Mouse (Mus musculus) CD4-positive, CD25-positive, alpha-beta regulatory T cell, adult 4 months (primary cell): ENCODE measurements around the gene Nemp1. TPM values are rescaled to one million over a fixed set of nuclear protein-coding genes. Genes with fewer than 3 reads are reported as not detected.

Experiments used
- ATAC-seq: one replicate; pipeline ENCODE4 v1.8.0; 2017
- polyA plus RNA-seq, 2 experiments: library from polyadenylated mRNA; unstranded; fragments of 100-300 nt; shearing (Covaris generic); gene quantifications; one replicate each; pipeline ENCODE4 v1.2.1; 2017

Nemp1 gene
- polyA plus RNA-seq, 2 experiments from 2014 or later, result 2.5 to 4.0 TPM

DNA sequence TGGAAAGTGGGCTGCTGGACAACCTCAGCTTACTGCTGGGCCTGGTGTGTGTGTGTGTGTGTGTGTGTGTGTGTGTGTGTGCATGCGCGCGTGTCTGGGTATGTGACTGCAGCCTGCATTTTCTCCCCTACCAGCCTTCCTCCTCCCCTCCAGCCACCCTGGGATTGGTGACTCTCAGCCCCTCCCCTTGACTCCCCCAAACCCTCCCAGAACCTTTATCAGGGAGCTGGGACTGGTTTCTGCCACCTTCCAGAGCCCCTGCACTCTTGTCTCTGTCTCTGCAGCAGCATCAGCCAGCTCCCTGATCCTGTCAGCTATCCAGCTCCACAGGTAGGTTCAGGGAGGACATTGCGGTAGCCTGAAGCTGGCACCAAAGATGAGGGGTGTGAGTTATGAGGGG is 58.4 kb downstream of the Nemp1 start:
- ATAC-seq, result no peak

DNA sequence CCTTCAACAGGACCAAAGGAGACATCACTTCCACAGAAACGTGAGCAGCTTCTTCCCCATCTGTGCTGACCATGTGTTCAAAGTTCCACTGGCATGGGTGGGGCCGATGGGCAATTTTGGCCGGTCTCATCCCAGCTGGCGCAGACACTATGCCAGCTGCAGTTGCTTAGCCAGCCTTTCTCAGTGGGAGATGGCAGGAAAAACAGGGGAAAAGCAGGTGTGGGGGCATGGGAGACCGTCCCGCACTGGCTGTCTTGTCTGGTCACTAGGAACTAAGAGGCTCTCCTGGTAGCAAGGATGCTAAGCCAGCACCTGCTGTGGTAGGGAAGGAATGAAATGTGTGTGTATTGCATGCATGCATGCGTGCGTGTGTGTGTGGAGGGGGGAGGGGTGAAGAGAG is 61.7 kb downstream of the Nemp1 start:
- no peak for ATAC-seq

GRCm38 (mm10) chr10:127730285-127730932 is 63.7 kb downstream of the Nemp1 start:
- ATAC-seq, result no peak

- no peak for ATAC-seq
These were observed 64.2 kb downstream of the Nemp1 start for GRCm38 (mm10) chr10:127730933-127731310.

DNA sequence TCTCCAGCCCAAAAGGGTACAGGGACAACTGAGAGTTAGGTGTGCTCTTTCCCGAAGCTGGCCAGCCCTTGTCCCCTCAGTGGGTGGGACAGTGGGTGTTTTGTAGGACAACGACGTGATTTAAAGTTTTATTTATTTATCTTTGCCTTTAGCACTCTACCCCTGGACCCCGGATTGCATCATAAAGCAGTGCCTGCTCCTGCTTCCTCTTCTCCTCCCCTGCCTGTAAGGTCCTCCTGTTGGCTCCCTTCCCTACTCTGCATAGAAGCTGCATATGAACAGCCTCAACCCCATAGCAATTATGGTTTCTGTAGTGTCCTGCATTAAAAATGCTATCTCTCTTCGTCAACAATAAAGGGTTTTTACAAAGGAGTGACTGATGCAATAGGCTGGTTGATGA is 64.7 kb downstream of the Nemp1 start:
- no peak for ATAC-seq

GRCm38 (mm10) chr10:127734434-127734833 is 67.7 kb downstream of the Nemp1 start:
- ATAC-seq, result no peak

- ATAC-seq, result no peak
These were observed 69.6 kb downstream of the Nemp1 start for GRCm38 (mm10) chr10:127736266-127736665.

DNA sequence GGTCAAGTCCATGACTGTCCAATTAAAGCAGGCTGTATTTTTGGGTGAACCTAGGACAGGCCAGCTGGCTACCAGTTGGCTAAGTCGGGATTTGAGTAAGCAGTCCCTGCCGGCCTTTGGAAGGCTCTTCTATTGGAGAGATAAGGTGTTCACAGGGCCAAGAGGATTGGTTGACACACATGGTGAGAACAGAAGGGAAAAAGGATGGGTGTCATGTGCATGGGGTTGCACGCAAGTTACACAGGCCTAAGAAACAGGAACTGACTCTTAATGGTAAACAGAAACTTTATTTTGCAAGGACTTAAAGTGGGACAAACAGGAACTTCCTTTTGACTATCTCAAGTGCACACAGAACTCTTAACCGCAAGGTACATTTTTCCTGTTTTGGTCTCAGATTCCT is 70.2 kb downstream of the Nemp1 start:
- ATAC-seq, result no peak

DNA sequence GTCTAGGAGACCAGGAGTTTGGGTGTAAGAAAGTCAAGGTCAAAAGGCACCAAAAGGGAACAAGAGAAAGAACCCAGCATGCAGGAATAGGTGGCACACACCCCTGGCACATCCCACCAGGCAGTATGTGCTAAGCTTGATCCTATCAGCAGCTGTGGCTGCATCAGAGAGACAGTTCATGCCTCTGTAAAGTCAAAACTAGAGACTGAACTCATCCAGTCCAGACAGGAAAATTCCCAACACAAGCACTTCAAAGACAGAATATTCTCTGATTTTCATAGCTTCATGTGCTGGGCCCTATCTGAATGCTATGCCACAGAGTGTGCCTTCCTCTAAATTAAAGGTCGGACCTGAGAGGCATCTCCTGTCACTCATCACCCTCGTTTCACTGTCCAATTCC is 70.9 kb downstream of the Nemp1 start:
- no peak for ATAC-seq

DNA sequence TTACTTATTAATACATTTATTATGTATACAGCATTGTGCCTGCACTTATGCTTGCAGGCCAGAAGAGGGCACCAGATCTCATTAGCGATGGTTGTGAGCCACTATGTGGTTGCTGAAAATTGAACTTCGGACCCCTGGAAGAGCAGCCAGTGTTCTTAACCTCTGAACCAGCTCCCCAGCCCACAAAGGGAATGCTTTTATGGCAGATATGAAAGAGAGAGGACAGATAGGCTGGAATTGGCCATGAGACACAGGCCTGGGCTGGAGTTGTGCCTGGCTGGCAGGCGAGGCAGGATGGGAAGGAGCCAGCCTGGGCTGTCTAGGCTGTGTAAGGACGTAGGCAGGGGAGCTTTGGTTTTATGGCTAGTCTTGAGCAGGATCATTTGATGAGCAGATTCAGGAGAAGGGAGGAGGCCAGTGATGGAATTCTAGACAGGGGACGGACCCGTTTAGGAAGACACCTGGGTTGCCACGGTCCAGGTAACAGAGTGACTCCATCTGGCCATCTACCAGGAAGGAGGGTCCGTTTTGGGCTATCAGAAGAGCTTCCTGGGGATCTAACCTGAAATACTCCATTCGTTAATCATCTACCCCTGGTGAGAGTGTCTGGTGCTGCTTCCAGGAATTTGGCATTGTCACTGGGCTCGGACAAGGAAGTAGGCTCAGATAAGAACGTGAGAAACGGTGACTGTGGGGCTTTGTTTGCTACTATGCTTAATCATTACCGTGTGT is 71.6 kb downstream of the Nemp1 start:
- ATAC-seq, result no peak

- peak; percentile 79 for ATAC-seq
These were observed 72.5 kb downstream of the Nemp1 start, which contains the start of gene Zbtb39 for GRCm38 (mm10) chr10:127739083-127739660. TSS of gene Zbtb39 (plus strand) at chr10:127739538.

GRCm38 (mm10) chr10:127739661-127740161 is 73.0 kb downstream of the Nemp1 start:
- ATAC-seq, result peak; percentile 62

GRCm38 (mm10) chr10:127744661-127745060 is 78.0 kb downstream of the Nemp1 start:
- peak; percentile 54 for ATAC-seq

- ATAC-seq, result no peak
These were observed 79.2 kb downstream of the Nemp1 start for GRCm38 (mm10) chr10:127745886-127746285.

- ATAC-seq, result no peak
These were observed 80.6 kb downstream of the Nemp1 start for GRCm38 (mm10) chr10:127747254-127747653.

- ATAC-seq, result no peak
These were observed 82.3 kb downstream of the Nemp1 start for GRCm38 (mm10) chr10:127748847-127749612.

GRCm38 (mm10) chr10:127750136-127750777 is 83.6 kb downstream of the Nemp1 start:
- ATAC-seq, result no peak

Other genes starting within 250 kb of the Nemp1 start
- gene Stac3, start 165.2 kb upstream of the Nemp1 start, polyA plus RNA-seq, result 1 to 10 TPM; 1.0 to 1.2 TPM
- not detected for gene Ndufa4l2, start 151.9 kb upstream of the Nemp1 start, polyA plus RNA-seq
- 10 to 100 TPM; 55.4 to 78.3 TPM for gene Shmt2, start 144.5 kb upstream of the Nemp1 start, polyA plus RNA-seq
- gene Nxph4, start 132.3 kb upstream of the Nemp1 start, polyA plus RNA-seq, result not detected
- under 1 TPM; 0.30 to 0.96 TPM for gene Lrp1, start 45.8 kb upstream of the Nemp1 start, polyA plus RNA-seq
- gene Stat6, start 23.9 kb upstream of the Nemp1 start, polyA plus RNA-seq, result 100 to 1,000 TPM; 173 to 320 TPM
- gene Nab2, start 1.7 kb downstream of the Nemp1 start, polyA plus RNA-seq, result 10 to 100 TPM in 1 of 2 experiments, 1 to 10 TPM in 1; 8.9 to 10.8 TPM
- gene Myo1a, start 38.3 kb downstream of the Nemp1 start, polyA plus RNA-seq, result not detected
- gene Tac2, start 57.6 kb downstream of the Nemp1 start, polyA plus RNA-seq, result not detected
- under 1 TPM; 0.57 to 0.81 TPM for gene Zbtb39, start 72.6 kb downstream of the Nemp1 start, polyA plus RNA-seq
- gene Gpr182, start 84.8 kb downstream of the Nemp1 start, polyA plus RNA-seq, result under 1 TPM in 1 of 2 experiments, not detected in 1; 0.29 TPM
- under 1 TPM in 1 of 2 experiments, not detected in 1; 0.27 TPM for gene Rdh1, start 92.8 kb downstream of the Nemp1 start, polyA plus RNA-seq
- gene Rdh16f1, start 92.9 kb downstream of the Nemp1 start, polyA plus RNA-seq, result under 1 TPM in 1 of 2 experiments, not detected in 1; 0.40 TPM
- 1 to 10 TPM in 1 of 2 experiments, not detected in 1; 1.5 TPM for gene Rdh9, start 109.5 kb downstream of the Nemp1 start, polyA plus RNA-seq
- gene Rdh16, start 134.3 kb downstream of the Nemp1 start, polyA plus RNA-seq, result not detected
- not detected for gene Rdh19, start 183.0 kb downstream of the Nemp1 start, polyA plus RNA-seq
- gene Rdh16f2, start 199.6 kb downstream of the Nemp1 start, polyA plus RNA-seq, result not detected
- gene Rdh7, start 221.9 kb downstream of the Nemp1 start, polyA plus RNA-seq, result not detected
- not detected for gene Sdr9c7, start 231.6 kb downstream of the Nemp1 start, polyA plus RNA-seq